Mouse (Mus musculus) heart, adult 18-20 months (tissue): ENCODE measurements around the gene Napb. TPM values are rescaled to one million over a fixed set of nuclear protein-coding genes. Genes with fewer than 3 reads are reported as not detected.

Experiments used
- DNase-seq, 2 experiments: peaks; one replicate each; pipeline ENCODE4 v3.0.0; 2021 to 2022; ENCODE audit warnings: mixed read lengths in 1 of 2
- total RNA-seq, 2 experiments: library from RNA; stranded (reverse); gene quantifications; 2 replicates each; pipeline ENCODE4 v1.2.3; 2021

Gene Napb
- total RNA-seq, 2 experiments from 2014 or later = 1.1 to 1.4 TPM

GRCm38 (mm10) chr2:148687971-148688370 is 44.3 kb downstream of the Napb start:
- no peak for DNase-seq

- no peak for DNase-seq
Observed at GRCm38 (mm10) chr2:148686862-148687261, 45.4 kb downstream of the Napb start.

DNA sequence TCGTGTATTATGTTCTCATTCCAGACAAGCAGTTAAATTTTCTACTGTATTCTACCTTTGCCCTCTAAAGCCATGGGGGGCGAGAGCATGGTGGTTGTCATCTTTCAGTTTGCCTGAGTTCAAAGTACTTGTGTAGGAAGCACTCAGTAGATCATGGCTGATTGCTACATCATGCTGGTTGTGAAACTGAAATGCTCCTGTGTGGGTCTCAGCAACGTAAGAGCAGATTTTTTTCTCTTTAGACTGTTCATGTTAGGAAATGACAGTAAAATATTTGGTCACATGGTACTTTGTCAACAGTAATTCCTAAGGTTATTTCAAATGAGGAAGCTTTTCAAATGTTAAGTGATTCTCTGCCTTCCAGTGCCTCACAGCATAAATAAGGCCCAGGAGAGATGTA is 46.6 kb downstream of the Napb start:
- no peak for DNase-seq

- DNase-seq = no peak
Observed at GRCm38 (mm10) chr2:148684972-148685371, 47.3 kb downstream of the Napb start.

- DNase-seq = no peak
Observed at GRCm38 (mm10) chr2:148683031-148683430, 49.2 kb downstream of the Napb start.

- DNase-seq = peak in 1 of 2 experiments; percentile 52
Observed at GRCm38 (mm10) chr2:148681461-148681891, 50.8 kb downstream of the Napb start.

DNA sequence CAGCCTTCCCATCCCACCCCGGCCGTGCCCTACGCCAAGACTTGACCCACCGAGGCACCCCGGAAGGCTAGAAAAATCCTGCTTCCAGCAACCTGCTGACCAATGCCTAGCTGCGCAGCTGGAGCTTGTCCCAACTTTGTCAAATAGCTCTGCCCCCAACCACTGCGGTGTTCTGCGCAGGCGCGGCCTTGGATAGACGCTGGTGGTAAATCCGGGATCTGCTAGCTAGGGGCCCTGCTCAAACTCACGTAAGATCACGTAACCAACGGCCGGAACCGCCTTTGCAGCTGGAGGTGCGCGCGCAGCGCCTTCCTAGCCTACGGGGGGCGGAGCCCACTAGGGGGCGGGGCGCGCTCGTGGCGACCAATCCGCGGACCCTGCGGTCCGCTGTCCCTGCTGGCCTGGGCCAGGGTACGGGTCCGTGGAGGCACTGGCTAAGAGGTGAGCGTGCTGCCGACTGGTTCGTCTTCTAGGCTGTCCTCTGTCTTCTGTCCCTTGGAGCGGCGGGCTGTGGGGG is 51.4 kb downstream of the Napb start, which contains the start of gene Gzf1:
Gene Gzf1, plus strand, starts transcription at position 249 of the 517 bp plus-strand sequence.
- peak; percentile 98 to 99 for DNase-seq

- peak; percentile 70 to 82 for DNase-seq
Observed at GRCm38 (mm10) chr2:148679346-148679745, 52.9 kb downstream of the Napb start.

- peak; percentile 43 to 63 for DNase-seq
Observed at GRCm38 (mm10) chr2:148677801-148678200, 54.5 kb downstream of the Napb start.

- DNase-seq = peak; percentile 99 to 100
Observed at GRCm38 (mm10) chr2:148672199-148673096, 59.8 kb downstream of the Napb start, which contains the start of gene Nxt1. TSS of gene Nxt1 (plus strand) at chr2:148672601.

DNA sequence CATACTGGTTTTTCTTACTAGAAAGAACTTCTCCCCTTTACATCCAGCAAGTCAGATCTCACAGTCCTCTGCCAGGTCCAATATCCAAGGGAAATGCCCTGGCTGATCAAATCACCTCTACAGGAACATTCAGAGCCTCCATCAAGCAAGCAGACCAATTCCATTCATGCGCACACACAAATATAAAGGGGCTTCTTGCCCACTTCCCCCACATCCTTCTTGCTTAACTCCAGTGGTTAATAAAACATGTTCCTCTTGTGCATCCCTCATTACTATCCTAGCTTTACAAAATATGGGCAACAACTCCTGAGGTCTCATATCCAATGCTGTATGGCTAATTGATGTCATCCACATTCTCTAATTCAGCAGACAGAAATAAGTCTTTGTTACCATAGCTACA is 68.8 kb downstream of the Napb start:
- DNase-seq = no peak

GRCm38 (mm10) chr2:148654961-148655360 is 77.3 kb downstream of the Napb start:
- DNase-seq = peak; percentile 67 to 87

GRCm38 (mm10) chr2:148650587-148651357 is 81.5 kb downstream of the Napb start:
- DNase-seq = no peak

DNA sequence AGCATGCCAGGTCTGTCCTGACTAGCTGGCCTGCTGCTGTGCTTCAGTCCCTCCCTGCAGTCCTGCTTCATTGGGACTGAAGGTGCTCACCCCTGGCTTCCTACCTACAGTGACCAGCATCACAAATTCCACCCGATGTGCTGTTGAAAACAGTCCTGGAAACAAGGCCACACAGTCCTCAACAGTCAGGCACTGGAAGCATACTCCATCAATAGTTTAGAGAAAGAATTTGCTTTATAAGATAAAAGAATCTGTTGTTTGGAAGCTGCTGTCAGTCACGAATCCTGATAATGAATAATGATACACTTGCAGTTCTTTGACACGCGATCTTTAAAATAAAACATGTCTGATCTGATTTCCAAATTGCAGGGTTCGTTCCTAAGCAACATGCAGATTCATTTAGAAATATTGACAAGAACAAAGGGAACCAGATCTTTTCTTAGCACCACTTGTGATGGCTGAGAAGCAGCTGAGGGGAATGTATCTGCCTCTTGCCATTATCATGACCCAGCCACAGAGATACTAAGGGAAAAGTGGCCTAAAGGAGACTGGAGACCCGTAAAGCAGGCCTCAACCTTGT is 87.8 kb downstream of the Napb start:
- DNase-seq = no peak

Other genes starting within 250 kb of the Napb start
- 1 to 10 TPM; 6.4 to 8.2 TPM for gene Nxt1, start 59.9 kb downstream of the Napb start, total RNA-seq
- 10 to 100 TPM; 26.2 to 29.3 TPM for gene Gzf1, start 51.4 kb downstream of the Napb start, total RNA-seq
- gene Cstl1, start 17.9 kb upstream of the Napb start, total RNA-seq = not detected
- not detected for gene Cst11, start 39.0 kb upstream of the Napb start, total RNA-seq
- gene 8030411F24Rik, start 49.5 kb upstream of the Napb start, total RNA-seq = not detected
- under 1 TPM; 0.55 to 0.98 TPM for gene Cst12, start 56.9 kb upstream of the Napb start, total RNA-seq
- not detected for gene Cst8, start 66.3 kb upstream of the Napb start, total RNA-seq
- not detected for gene Cst13, start 87.6 kb upstream of the Napb start, total RNA-seq
- under 1 TPM; 0.82 to 0.90 TPM for gene Cst9, start 102.7 kb upstream of the Napb start, total RNA-seq
- under 1 TPM in 1 of 2 experiments, not detected in 1; 0.72 TPM for gene 9230104L09Rik, start 132.6 kb upstream of the Napb start, total RNA-seq
- gene Cst3, start 143.2 kb upstream of the Napb start, total RNA-seq = 100 to 1,000 TPM; 907 to 950 TPM